Mouse (Mus musculus) natural killer cell, adult 2 months (primary cell): ENCODE data around the gene Ypel4.
A peak's percentile ranks its signal among the peaks of the same experiment; 100 is the strongest.
"Not testable (repeated sequence)": the region's sequence is repeated elsewhere in the genome, so short reads cannot be mapped to it uniquely, and the experiment has no call there.

Source experiments
- DNase-seq, 2 experiments: peaks; one replicate each; pipeline ENCODE4 v3.0.0; 2022; ENCODE audit warnings: low spot score in 2 of 2

Gene Ypel4

DNA sequence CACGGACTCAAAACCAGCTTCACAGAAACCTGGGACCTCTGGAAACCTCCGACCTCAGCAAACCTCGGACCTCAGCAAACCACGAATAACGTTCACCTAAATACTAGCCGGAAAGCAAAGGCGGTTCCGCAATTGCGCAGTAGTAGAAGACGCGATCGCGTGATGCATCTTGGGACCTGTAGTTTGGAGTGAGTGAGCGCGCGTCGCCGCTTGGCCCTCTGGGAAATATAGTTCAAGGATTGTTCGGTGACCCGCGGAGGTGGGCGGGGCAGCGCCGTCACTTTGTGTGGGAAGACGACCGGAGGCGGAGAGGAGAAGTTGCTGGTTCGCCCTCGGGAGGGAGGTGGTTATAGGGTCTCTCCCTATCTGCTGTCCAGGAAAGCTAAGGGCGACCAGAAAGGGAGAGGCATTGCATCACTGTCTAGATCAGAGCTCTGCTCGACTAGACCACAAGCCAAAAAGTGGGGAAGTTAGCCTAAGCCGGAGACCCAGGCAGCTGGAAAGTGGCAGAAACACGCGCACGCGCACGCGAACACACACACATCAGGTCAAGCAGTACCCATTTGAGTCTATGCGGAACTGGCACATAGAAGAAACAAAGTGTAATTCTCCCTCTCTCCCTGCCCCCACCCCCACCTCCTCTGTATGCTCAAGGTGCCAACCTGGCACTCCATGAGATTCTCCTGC, 6.5 kb upstream of the Ypel4 start, which contains the start of gene Clp1:
Clp1 (minus strand) TSS at position 179 of the 687 bp plus-strand sequence.
- peak; percentile 90 to 94 for DNase-seq

DNA sequence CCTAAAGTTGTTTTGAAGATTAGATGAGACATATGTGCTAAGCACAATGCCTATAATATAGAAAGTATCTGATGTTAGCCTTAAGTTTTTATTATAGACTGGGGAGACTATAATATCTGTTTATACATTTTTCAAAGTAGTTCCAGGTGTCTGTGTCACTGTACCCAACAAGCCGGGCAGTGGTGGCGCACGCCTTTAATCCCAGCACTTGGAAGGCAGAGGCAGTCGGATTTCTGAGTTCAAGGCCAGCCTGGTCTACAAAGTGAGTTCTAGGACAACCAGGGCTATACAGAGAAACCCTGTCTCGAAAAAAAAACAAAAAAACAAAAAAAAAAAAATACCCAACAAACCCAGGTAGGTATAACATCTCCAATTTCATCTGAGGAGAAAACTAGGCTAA, 5.7 kb upstream of the Ypel4 start:
- DNase-seq: not testable (repeated sequence)

DNA sequence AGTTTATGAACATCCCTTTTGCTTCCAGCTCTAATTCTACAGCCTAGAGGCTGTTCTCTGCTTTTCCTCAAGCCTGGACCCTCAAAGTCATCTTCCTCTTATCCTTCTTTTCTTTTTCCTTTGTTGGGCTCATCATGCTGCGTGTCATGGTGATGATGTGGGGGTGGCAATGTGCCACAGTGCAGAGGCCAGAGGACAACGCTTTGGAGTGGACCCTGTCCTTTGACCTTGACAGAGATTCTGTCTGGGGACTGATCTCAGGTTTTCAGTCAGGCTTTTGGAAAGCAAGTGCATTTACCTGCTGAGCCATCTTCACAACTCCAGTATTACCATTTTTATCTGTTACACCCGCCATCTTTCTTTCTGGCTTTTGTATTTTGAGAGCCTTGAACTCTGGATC, 2.7 kb upstream of the Ypel4 start:
- no peak for DNase-seq

DNA sequence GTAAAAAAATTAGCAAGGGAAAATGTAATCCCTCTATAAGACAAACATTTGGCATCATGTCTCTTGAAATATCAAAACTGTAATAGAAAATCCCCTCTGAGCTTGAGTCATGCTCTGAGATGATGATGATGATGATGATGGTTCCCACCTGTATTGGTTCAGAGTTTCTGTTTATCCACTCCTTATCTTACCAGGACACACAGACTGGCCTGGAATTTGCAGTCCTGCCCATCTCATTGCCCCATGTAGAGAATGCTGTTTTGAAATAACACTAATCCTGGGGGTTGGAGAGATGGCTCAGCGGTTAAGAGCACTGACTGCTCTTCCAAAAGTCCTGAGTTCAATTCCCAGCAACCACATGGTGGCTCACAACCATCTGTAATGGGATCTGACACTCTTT, 1.5 kb upstream of the Ypel4 start:
- no peak for DNase-seq

DNA sequence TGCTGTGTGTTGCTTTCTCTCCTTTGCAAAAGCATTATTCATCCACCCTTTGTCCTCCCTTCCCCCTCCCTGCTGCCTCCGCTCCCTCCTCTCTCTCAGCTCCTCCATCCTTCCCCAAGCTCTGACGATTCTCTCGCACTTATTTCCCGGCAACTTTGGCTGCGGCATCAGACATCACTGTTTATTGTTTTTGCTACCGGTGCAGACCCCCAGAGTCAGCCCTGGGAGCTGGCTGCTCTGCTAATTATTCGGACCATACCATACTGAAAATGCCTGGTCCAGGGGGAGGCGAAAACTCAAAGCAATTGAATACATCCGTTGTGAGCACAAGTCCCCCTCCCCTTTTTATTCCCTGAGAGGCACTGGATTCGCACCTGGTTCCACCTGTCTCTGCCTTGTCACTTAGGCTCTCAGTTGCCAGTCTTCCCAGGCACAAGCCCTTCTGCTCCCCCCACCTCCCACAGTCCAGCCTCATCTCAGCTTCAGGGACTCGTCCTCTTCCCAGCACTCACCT, 550 bp downstream of the Ypel4 start:
- DNase-seq: no peak

DNA sequence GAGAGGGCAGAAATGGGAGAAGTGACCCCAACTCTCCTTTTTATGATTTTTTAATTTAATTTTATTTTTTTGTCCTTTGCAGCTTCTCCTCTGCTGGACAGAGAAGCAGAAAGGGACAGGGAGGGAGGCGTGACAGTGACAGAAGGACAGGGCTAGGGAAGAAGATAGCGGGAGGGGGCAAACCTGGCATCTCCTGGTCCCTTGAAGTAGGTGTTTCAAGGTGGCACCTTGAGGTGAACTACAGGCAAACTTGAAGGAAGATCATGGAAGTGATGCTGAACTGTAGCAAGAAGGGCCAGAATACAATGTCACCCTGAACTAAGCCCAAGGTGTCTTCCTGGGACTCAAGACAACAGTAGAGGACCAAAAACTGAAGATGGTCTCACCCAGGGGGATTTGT, 1.1 kb downstream of the Ypel4 start:
- no peak for DNase-seq

DNA sequence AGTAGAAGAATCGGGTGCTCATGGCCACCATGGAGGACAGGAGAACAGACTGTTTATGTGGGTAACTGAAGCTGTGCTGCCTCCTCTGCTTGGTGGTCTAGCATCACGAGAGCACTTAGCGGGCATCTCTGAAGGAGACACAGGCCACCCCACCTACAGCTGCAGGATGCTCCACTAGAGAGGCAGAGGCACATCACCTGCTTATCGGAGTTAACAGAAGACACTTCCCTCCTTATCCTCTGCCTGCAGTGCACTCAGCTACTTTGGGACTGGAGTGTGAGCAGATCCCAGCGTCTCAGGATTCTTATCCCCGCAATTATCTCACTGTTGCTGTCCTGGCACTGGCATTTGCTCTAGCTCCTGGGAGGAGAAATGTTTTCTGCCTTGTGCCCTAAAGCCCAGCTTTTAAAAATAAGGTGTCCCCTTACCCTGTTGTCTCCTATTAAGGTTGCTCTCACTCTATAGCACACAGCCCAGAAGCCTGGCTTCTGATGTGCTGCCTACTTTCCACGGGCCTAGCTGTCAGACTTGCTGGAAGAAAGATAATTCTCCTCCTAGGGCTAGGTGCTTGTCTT, 1.6 kb downstream of the Ypel4 start:
- no peak for DNase-seq

DNA sequence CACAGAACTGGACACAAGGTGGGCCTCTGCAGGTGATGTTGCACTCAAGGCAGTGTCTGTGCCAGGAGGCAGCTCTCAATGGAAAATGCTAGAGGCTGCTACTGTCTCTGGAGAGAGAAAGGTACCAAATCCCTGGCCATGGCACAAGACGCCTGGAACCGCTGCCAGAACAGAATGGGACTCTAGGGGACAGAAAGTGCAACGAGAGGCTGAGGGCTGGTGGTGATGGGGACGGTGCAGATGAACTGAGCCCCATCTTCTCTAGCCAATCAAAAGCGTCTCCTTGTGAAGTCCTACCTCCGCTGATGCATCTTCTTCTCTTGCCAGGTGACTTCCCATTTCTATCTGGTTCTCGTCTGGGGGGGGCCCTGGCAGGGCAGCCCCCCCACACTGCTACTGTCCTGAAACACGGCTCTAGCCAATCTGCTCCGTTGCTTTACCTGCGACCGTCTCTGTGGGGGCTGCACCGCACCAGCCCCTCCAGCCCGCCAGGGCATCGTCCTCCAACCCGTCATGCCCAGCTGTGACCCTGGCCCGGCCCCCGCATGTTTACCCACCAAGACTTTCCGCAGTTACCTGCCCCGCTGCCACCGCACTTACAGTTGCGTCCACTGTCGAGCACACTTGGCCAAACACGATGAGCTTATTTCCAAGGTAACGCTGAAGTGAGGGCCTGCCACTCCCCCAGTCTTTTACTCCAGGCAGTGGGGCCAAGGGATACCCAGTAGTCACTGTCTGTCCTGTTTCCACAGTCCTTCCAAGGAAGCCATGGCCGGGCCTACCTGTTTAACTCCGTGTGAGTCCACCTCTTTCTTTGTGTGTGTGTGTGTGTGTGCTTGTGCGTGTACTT, 2.7 kb downstream of the Ypel4 start:
- no peak for DNase-seq

DNA sequence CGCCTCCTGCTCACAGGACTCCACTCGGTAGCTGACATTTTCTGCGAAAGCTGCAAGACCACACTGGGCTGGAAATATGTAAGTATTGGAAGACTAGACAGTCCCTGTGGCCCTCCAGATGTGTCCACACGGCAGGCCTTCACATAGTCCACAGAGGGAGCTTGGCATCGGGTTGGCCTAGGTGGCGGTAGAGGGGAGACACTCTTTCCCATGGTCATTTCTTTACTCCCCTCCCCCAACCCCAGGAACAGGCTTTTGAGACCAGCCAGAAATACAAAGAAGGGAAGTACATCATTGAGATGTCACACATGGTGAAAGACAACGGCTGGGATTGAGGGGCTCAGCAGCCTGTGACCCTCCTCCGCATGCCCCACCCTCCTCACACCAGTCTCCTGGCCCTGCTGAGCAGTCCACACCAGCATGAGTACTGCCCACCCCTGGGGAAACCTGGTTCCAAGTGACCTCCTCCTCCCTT, 3.6 kb downstream of the Ypel4 start:
- DNase-seq: no peak

DNA sequence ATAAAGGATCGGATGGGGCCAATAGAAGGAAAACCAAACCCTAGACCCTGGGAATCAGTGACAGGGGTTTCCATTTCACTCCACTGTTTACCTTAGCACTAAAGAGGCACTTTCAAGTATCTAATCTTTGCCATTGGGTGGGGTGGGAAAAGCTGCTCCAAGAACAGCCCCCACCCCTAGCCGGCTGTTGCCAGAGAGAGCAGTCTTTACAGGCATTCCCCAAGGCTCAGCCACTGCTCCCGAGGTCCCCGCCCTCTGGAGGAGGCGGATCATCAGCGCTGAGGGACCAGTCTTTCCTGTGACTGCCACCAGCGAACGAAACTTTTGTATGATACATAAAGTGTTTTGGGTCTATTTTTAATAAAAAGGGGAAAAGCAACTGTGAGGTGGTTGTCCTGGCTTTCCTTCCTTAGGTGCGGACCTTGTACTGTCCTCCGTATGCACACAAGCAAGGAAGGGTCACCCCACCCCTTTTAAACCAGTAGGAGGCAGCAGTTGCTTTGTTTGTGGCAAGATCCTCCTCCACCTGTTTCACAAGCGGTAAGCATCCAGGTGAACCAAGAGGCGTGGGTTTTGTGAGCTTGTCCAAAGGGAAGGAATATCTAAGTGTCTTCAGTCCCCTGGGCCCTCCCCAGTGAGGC, 4.5 kb downstream of the Ypel4 start:
- DNase-seq: no peak

DNA sequence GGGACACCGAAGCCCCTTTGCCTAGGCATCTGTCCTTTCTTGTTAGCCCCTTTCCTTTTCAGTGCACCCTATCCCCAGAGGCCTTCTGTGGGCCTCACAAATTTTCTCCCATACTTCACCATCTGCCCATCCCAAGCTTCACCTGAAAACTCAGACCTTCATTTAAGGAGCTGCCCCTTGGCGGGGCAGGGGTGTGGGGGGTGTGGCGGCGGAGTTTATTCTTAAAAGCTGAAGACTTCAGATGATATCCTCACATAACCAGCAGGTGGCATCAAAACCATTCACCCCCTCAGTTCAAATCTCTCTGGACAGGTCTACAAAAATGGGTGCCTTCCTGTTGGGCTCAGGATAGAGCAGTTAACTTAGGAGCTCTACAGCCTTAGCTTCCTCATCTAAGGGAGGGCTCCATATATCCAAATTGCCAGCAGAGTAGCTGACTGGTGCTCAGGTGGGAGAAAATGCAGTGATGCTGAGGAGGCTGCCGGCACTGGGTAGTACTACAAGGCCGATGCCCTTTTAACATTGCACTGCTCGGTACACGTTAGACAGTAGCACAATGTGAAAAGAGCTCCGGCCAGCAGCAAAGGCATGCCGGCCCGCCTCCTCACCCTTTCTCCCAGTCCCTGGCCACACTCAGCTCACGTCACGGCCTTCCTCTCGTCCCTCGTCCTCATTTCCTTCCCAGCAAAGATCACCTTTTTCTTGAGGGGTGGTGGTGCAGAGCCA, 6.9 kb downstream of the Ypel4 start:
- no peak for DNase-seq

DNA sequence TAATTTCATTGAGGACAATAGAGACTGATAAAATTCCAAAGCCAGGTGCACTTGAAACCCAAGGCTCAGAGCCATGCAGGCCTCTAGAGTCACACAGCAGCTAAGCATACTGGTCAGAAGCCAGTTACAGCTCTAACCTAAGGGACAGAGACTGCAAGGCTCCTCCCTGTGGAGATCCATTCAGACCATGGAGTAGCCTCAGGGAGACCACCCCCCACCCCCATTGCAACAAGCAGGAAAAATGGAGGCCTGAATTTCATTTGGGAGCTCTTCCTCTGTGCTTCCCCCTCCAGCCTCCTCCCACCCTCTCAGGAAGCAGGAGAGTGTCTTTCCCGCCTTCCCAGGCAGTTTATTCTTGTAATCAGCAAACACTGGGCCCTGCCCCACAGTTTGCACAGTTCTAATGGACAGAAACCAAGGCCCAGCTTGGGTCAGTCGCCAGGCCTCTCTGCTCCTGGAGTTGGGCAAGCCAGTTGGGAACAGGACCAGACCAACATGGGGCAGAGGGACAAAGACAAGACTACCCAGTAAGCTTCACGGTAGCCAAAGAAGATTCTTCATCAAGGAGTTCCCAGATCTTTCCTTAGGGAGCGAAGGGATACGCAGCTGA, 8.1 kb downstream of the Ypel4 start:
- DNase-seq: no peak

DNA sequence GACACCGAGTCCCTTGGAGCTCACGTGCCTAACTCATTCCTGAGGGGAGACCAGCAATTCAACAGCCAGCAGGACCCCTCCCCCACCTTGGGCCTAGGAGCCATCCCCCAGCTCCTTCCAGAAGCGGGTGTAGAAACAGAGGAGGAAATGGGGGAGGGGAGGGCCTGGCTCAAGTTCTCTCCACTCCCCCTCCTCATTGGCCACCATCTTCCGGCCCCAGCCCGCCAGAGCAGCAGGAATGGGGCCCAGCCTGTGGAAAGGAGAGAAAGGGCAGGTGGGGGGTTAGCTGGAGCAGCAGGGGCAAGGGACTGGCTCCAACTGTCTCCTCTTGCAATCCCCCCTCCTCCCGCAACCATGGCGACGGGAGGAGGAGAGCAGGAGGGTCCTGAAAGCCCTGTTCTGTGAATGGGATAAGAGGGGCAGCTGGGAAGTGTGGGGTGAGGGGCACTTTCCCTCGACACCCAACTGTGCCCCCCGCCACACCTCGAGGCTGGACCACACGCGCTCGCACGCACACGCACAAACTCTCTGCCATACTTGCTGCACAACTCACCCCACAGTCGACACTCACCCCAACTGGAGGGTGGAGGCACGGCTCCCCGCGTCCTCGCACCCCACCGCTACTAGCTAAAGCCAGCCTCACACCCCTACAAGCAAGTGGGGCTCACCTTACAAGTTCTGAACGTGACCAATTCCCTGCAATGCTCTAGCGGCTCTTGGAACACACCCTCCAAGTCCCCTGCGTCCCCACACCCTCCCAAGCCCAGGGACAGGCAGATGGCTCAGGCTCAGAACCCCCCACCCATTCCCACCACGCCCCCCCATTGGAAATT, 8.8 kb downstream of the Ypel4 start:
- DNase-seq: no peak

DNA sequence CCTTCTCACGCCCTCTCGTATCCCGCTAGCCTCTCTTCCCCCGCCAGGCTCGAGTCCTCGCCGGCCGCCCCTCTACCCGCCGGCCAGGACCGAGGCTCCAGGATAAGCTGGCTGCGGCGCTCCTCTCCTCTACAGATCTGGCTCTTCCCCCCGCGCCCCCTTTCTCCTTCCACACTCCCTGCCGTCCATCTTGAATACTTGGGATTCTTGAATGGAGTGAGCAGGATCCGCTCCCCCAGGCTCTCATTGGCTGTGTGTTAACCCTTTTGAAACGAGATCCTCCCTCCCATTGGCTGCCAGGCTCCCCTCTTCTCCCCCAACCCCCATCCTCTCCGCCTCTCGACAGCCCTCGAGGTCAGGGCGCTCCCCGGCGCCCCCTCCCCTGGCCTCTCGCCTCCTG, 9.7 kb downstream of the Ypel4 start, which contains the start of gene Gm19426:
Gm19426 (minus strand) TSS at position 95 of the 400 bp plus-strand sequence.
- DNase-seq: no peak

DNA sequence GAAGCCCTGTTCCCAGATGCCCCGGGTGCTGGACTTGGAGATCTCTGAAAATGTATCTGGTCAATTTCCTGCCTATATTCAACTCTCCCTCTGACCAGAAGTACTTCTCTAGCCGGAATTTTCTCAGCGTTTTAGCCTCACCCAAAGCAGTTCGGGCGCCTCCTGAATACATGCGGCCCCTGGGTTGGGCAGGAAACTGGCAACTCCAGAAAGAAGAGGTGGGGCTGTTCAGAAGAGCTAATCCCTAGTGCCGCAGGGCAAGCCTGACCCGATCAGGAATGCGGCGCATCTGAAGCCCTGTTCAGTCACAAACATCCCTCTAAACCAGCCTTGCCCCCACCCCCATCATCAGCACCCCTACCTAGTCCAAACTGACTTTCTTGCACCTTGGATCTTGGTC, 10.3 kb downstream of the Ypel4 start:
- no peak for DNase-seq

DNA sequence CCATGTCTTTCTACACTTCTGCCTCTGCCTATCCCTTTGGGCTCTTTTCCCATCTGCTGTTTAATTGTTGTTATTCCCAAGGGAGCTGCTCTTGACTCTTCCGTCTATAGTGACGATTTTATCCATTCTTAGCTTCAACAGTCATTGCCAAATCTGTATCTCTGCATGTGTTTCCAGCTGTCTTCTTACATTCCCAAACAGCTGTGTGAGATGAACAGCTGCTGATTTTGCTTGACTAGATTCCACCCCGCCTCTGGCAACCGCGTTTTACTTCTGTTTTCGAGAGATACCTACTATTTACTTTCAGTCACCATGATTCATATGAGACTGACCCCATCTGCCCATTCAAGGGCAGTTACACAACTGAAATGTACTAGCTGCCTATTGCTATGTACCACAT, 16.3 kb downstream of the Ypel4 start:
- no peak for DNase-seq

DNA sequence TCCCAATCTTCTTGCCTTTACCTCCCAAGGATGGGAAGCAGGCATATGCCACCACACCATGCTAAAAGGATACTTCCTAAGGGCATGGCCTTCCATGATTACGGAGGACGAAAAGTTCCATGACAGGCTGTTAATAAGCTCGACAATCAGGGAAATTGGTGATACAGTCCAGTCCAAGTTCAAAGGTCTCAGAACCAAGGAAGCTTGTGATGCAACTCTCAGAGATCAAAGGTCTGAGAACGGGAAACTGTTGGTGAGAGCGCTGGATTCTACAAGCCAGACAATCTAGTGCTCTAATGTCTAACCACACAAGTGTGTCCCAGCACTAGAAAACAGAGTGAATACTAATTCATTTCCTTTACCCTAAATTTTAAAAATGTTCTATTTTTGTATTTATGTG, 22.4 kb downstream of the Ypel4 start:
- DNase-seq: no peak

DNA sequence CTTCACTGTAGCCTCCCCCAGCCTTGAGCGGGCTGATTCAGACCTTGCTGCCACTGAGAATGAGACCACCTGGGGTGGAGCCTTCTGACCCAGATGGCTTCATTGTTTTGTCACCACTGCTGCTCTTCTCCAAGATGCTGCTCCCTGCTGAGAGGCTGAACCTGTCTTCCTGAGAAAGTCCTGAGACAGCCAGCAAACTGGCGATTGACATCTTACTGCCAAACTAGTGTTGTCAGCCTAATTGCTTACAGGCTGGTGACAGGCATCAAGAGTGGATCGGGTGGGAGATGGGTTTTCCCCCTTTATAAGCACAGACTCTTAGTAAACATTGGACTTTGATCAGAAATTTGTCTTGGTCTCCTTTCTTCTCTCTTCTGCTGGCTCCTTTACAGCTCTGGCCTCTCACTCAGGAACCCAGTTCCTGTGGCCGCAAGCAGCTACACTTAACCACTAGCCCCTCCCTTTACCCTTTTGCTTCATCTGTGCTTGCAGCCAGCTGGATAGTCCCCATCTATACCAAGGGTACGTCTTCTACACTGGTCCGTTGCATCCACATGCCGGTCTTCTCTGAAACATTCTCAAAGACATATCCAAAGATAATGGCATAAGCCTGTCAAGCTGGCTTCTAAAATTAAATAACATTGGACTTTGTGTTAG, 23.3 kb downstream of the Ypel4 start:
- no peak for DNase-seq

DNA sequence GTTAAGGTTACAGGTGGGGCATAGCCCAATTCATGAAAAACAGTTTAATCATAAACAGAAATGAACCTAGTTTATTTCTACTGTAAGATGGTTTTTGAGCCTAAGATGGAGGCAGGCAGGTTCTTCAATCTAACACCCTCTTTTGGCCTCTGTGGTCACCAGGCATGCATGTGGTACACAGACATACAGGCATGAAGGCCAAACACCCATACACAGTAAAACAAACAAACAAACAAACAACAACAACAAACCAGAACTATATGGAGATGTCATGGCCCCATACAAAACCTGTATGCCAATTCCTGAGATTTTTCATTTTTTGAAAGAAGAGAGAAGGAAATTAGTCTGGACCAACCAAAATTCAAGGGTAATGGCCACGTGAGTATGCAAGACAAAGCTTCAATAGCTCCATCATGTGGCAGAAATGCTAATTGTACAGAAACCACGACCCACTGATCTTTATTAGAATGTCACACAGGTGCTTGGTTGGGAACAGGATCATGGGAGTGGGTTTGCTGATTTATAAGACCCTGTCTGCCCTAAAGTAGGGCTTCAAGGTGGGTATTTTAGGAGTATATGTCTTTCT, 24.8 kb downstream of the Ypel4 start:
- no peak for DNase-seq
